Mouse (Mus musculus) heart, postnatal 0 days (tissue): ENCODE measurements at regions not wholly inside any gene's neighbourhood (a gene's known extent, or its start where the extent isn't known, plus 50 kb on each side); places are given as distances from the start of the nearest gene placed in this dataset.

Experiments used
- CTCF ChIP-seq: IDR thresholded peaks from 2 replicates; pipeline ENCODE4 v1.5.1; 2016; ENCODE audit warnings: antibody characterized with exemption, control low read depth, low read depth
- EP300 ChIP-seq: IDR thresholded peaks from 2 replicates; pipeline ENCODE4 v1.6.1; 2016; ENCODE audit warnings: antibody characterized with exemption, low read depth

DNA sequence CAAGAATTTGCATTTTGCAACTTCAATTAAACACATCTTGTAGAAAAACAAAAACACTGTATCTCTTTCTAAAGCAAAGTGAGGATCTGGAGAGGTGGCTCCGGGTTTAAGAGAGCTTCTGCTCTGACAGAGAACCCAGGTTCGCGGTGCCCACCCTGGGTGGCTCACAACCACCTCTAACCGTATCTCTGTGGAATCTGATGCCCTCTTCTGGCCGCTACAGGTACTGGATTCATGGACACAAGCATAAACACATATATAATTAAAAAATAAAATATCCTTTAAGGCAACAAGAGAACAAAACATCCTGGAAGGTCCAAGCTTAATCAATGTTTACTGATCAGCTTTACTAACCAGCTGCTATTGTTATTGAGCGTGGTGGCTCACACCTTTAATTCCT is 124.3 kb upstream of the Dock1 start:
- no peak for TF ChIP-seq CTCF
- TF ChIP-seq EP300: no peak
